Mouse (Mus musculus) E14TG2a.4 (cell line): ENCODE data around the gene Skida1.

Source experiments
- H3K27me3 ChIP-seq: 2 replicates; pipeline ENCODE4 v1.6.1; 2014; ENCODE audit warnings: low read length, control low read depth; ENCODE audit not compliant: insufficient read depth
- H3K36me3 ChIP-seq: 2 replicates; pipeline ENCODE4 v1.6.1; 2014; ENCODE audit warnings: low read length, control low read depth; ENCODE audit not compliant: insufficient read depth
- H3K4me1 ChIP-seq: replicated peaks from 2 replicates; pipeline ENCODE4 v1.6.1; 2014; ENCODE audit warnings: low read depth, low read length, control low read depth
- H3K4me3 ChIP-seq: replicated peaks from 2 replicates; pipeline ENCODE4 v1.5.1; 2014; ENCODE audit warnings: mild to moderate bottlenecking, low read length
- H3K9me3 ChIP-seq: 2 replicates; pipeline ENCODE4 v1.6.1; 2014; ENCODE audit warnings: low read length, control low read depth
- CTCF ChIP-seq: conservative IDR thresholded peaks from 2 replicates; pipeline ENCODE4 v1.5.1; 2014; ENCODE audit warnings: low read length
- NANOG ChIP-seq: IDR thresholded peaks from 2 replicates; pipeline ENCODE4 v1.6.1; 2014; ENCODE audit warnings: borderline replicate concordance, low read length, mixed read lengths
- POU5F1 ChIP-seq: IDR thresholded peaks from 2 replicates; pipeline ENCODE4 v1.6.1; 2014; ENCODE audit warnings: low read length, borderline replicate concordance

The Skida1 gene

GRCm38 (mm10) chr2:18016639-18017038 is 32.2 kb downstream of the Skida1 start:
- no peak for TF ChIP-seq POU5F1
- no peak for TF ChIP-seq NANOG
- no peak for TF ChIP-seq CTCF
- Histone ChIP-seq H3K9me3 (peaks cover 38% of the 10 kb centered on the region), H3K4me1 (0 out of 2 replicates have a peak, but pooled peaks cover 4% of the 10 kb centered on the region), H3K36me3 (no peaks in the 10 kb centered on the region), H3K27me3 (no peaks in the 10 kb centered on the region), H3K4me3 (no peak overlapping the region)

DNA sequence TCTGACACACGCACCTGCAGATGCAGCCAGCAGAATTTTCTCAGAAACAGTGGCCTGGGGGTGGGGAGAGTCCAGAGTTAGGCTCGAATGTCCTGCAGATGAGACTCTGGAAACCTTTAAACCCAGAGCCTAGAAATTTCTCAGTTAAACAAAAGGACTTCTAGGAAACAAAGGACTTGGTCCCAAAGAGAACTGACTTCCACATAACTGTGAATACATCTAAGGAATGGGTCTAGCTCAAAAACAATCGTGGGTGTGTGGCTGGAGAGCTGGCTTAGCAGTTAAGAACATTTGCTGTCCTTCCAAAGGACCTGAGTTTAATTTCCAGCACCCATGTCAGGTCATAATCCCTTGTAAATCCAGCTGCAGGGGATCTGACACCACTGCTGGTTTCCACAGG is 33.3 kb downstream of the Skida1 start:
- Histone ChIP-seq H3K4me1 (0 out of 2 replicates have a peak, but pooled peaks cover 4% of the 10 kb centered on the region), H3K36me3 (no peaks in the 10 kb centered on the region), H3K27me3 (no peaks in the 10 kb centered on the region), H3K9me3 (peaks cover 38% of the 10 kb centered on the region), H3K4me3 (no peak overlapping the region)
- no peak for TF ChIP-seq CTCF
- TF ChIP-seq POU5F1, result no peak
- TF ChIP-seq NANOG, result no peak

DNA sequence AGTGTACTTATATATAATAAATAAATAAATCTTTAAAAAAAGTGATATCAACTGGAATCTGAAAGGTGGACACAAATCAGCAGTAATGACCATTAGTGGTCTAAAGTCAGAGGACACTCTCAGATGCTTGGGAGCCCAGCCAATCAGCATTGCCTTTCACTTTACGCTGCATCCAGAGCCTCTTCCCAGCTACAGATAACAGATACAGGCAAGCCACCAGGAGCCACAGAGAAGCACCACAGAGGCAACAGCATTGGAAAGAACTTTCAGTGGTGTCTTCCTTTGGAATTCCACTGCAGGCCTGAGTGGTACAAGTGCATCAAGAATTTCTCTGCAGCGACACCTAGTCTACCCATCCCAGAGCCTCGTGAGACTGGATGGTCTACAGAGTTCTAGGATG is 36.0 kb downstream of the Skida1 start:
- Histone ChIP-seq H3K4me1 (0 out of 2 replicates have a peak, but pooled peaks cover 4% of the 10 kb centered on the region), H3K27me3 (no peaks in the 10 kb centered on the region), H3K36me3 (no peaks in the 10 kb centered on the region), H3K4me3 (no peak overlapping the region), H3K9me3 (peaks cover 21% of the 10 kb centered on the region)
- TF ChIP-seq POU5F1 (no peak), CTCF (no peak), NANOG (no peak)

DNA sequence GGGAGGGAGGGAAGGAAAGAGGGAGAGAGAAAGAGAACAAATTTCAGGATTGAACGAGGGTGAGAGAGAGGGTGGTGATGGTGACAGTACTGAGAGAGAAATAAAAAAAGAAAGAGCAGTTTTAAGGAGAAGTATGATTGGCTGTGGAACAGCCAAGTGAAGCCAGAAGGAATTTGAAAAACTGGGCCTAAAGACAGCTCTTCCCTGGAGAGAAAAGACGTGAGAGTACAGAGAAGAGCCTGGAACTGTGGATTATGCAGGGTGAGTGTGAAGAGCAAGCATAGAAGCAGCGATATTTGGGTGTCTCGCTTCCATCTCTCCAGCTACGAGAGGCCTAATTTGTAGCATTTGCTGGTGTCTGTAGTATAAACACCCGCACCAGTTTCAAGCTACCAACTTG is 37.6 kb downstream of the Skida1 start:
- no peak for TF ChIP-seq CTCF
- no peaks in the 10 kb centered on the region for H3K36me3 ChIP-seq
- 0 out of 2 replicates have a peak, but pooled peaks cover 4% of the 10 kb centered on the region for H3K4me1 ChIP-seq
- H3K4me3 ChIP-seq, result no peak overlapping the region
- H3K27me3 ChIP-seq, result no peaks in the 10 kb centered on the region
- H3K9me3 ChIP-seq, result peaks cover 5% of the 10 kb centered on the region

- no peaks in the 10 kb centered on the region for H3K36me3 ChIP-seq
- TF ChIP-seq CTCF, result no peak
- H3K9me3 ChIP-seq, result peaks cover 3% of the 10 kb centered on the region; the same call in 1 of the 2 replicates
- peaks cover 19% of the 10 kb centered on the region for H3K4me1 ChIP-seq
- no peak overlapping the region for H3K4me3 ChIP-seq
- H3K27me3 ChIP-seq, result no peaks in the 10 kb centered on the region
Observed at GRCm38 (mm10) chr2:18005137-18005536, 43.7 kb downstream of the Skida1 start.

DNA sequence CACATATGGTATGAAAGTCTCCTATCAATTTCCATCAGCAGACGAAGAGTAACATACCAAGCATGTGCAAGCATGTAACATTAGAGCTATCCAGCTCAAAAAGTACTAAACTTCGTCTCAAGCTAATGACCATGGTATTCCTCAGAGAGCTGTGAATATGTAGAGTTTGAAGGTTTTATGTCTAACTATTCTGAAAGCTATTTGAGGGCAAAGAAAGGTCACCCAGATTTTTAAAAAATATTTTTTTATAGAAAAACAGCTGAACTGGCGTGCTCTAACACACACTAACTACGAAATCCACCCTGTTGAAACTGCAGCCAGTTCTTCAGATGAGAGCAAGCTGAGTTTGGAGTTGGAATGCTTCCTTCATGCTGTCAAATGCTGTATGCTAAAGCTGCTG is 44.6 kb downstream of the Skida1 start:
- no peak for TF ChIP-seq NANOG
- Histone ChIP-seq H3K9me3 (no peaks in the 10 kb centered on the region), H3K4me3 (no peak overlapping the region), H3K36me3 (no peaks in the 10 kb centered on the region), H3K27me3 (no peaks in the 10 kb centered on the region), H3K4me1 (peaks cover 19% of the 10 kb centered on the region)

DNA sequence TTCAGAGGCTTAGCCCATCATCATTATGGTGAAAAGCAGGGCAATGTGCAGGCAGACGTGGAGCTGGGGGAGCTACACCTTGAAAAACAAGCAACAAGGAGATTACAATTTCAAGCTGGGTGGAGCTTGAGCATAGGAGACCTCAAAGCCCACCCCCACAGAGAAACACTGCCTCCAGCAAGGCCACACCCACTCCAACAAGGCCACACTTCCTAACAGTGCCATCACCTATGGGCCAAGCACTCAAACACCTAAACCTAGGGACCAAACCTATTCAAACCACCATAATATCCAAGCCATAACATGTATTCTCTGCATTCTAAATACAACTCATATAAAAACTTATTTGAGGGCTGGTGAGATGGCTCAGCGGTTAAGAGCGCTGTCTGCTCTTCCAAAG is 46.5 kb downstream of the Skida1 start:
- Histone ChIP-seq H3K9me3 (no peaks in the 10 kb centered on the region), H3K27me3 (no peaks in the 10 kb centered on the region), H3K4me1 (peaks cover 19% of the 10 kb centered on the region), H3K4me3 (no peak overlapping the region), H3K36me3 (no peaks in the 10 kb centered on the region)
- TF ChIP-seq CTCF, result no peak
- no peak for TF ChIP-seq NANOG
- TF ChIP-seq POU5F1, result no peak

GRCm38 (mm10) chr2:17996858-17997257 is 52.0 kb downstream of the Skida1 start, which contains the start of gene H2al2a:
Gene H2al2a, minus strand, starts transcription at chr2:17996958.
- TF ChIP-seq CTCF, result no peak
- no peak for TF ChIP-seq NANOG
- no peak for TF ChIP-seq POU5F1
- Histone ChIP-seq H3K27me3 (no peaks in the 10 kb centered on the region), H3K4me3 (no peak within 1 kb of the TSS), H3K36me3 (no peaks in the 10 kb centered on the region), H3K9me3 (peaks cover 19% of the 10 kb centered on the region), H3K4me1 (no peaks in the 10 kb centered on the region)
